Mouse (Mus musculus) urinary bladder, postnatal 36 days (tissue): ENCODE measurements at regions not wholly inside any gene's neighbourhood (a gene's known extent, or its start where the extent isn't known, plus 50 kb on each side); places are given as distances from the start of the nearest gene placed in this dataset.
"Not testable (repeated sequence)": the region's sequence is repeated elsewhere in the genome, so short reads cannot be mapped to it uniquely, and the experiment has no call there.

Experiments used
- DNase-seq, 2 experiments: peaks; one replicate each; pipeline ENCODE4 v3.0.0; 2022; ENCODE audit warnings: low spot score in 2 of 2, mixed read lengths in 1 of 2

- peak; percentile 13 to 36 for DNase-seq
Measured at GRCm38 (mm10) chr5:68252671-68253070, 221.0 kb downstream of the Grxcr1 start.

DNA sequence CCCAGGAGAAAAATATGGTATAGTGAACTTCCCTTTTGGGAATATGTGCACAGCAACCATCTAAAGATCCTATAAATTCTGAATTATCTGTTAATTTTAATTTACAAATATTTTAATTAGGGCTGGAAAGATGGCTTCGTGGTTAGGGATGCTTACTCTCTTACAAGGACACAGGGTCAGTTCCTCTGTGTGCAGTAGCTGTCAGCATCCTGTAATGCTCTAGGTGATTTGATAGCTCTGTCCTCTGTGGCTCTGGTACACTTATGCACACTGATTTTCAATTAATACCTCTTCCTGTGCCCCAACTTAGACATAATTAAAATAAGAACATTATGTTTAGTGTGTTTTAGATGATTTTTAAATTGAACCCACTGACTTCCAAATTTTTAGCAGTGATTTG lies 221.8 kb downstream of the Grxcr1 start:
- no peak for DNase-seq

DNA sequence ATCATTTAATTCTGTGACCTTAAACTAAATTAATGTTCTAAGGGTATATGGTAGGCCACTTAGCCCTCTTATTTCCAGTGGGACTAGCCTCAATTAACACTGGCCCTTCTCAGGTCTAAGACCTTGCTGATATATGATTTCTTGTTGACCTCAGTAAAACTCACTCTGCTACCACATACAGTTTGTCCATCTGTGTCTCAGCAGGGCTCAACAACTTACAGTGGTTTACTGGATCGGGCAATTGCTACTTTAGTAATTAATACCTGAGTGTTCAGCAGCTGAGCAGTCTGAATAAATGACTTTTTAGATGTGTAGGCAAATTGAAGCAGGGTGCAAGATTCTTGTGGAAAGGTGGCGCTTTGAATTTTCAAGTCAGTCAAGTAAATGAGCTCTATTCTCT lies 222.5 kb downstream of the Grxcr1 start:
- no peak for DNase-seq

GRCm38 (mm10) chr5:68264206-68264605 lies 232.6 kb downstream of the Grxcr1 start:
- no peak for DNase-seq

GRCm38 (mm10) chr5:68274271-68274670 lies 242.6 kb downstream of the Grxcr1 start:
- no peak for DNase-seq

GRCm38 (mm10) chr5:68275558-68276263 lies 244.1 kb downstream of the Grxcr1 start:
- no peak for DNase-seq

DNA sequence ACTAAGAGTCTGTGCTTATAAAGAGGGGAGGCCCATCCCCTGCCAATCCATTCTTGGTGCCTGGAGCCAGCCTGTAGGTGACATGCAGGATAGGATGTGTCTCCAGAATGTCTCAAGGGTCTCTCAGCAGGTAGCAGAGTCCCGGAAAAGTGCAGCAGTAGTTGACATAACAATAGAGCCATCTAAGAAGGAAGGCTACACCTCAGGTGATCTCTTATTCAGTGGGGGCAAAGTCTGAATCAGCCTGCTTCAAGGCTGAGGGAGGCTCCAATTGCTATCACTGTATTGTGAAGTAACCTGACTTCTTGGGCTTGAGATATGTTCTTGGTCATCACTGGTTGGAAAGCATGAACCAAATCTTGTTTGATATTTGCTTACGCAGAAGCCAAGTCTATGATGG lies 264.1 kb downstream of the Grxcr1 start:
- DNase-seq = not testable (repeated sequence)

GRCm38 (mm10) chr5:68313187-68313586 lies 281.6 kb downstream of the Grxcr1 start:
- DNase-seq = no peak

GRCm38 (mm10) chr5:68318979-68319378 lies 287.3 kb downstream of the Grxcr1 start:
- DNase-seq = no peak

DNA sequence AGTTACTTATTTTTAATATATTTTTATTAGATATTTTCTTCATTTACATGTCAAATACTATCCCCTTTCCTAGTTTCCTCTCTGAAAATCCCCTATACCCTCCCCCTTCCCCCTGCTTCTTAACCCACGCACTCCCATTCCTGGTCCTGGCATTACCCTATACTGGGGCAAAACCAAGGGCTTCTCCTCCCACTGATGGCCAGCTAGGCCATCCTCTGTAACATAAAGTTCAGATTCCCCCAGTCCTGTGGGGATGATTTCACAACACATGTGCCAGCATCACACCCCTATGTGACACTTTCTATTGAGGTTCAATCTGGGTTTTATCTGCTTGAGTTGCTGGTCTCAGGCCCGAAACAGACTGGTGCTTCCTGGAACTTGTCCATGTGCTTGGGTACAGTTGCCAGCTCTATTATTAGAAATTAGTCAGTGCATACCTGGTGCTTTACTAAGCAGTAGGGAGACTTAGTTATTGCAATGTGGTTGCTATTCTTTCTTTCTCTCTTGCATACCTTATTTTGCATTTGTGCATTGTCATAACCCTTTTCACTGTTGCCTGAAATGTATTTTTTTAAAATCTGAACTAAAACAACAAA lies 295.5 kb downstream of the Grxcr1 start:
- no peak for DNase-seq

- no peak for DNase-seq
Measured at GRCm38 (mm10) chr5:68329311-68329710, 297.7 kb downstream of the Grxcr1 start.

GRCm38 (mm10) chr5:68329828-68330227 lies 298.2 kb downstream of the Grxcr1 start:
- DNase-seq = no peak

DNA sequence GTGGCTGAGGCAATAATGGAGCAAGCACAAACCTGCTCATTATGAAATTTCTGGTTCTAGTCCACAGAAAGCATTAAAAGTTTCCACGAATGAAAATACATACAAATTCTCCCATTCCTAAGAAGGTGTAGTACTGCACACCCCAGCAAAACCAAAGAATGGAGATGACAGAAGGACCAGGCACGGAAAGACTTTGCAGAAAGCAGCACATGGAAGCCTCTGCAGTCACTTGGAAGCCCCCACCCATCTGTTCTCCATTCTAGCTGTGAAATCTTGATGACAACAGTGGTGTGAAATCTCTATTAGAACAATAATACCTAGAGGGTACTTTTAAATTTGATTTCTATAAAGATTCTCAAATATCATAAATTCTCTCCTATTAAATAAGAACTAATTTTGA lies 319.3 kb downstream of the Grxcr1 start:
- no peak for DNase-seq

DNA sequence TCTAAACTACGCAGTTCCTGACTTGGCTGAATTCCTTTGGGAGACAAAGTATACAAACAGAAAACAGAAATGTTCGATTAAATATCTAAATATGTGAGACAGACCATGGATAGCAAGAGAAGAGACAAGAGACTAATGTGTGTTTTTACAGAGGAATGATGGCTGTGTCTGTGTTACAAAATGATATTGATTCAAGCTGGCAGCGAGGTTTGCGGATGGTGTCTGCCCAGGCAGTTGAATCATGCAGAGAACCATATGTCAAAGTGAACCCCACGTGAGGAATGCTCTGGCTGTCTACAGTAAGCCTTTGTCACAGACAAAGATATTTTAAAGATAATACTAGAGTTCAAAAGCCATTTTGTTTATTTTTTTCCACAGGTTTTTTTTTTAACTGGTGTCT lies 320.2 kb downstream of the Grxcr1 start:
- no peak for DNase-seq

GRCm38 (mm10) chr5:68353211-68353610 lies 321.6 kb downstream of the Grxcr1 start:
- DNase-seq = no peak

DNA sequence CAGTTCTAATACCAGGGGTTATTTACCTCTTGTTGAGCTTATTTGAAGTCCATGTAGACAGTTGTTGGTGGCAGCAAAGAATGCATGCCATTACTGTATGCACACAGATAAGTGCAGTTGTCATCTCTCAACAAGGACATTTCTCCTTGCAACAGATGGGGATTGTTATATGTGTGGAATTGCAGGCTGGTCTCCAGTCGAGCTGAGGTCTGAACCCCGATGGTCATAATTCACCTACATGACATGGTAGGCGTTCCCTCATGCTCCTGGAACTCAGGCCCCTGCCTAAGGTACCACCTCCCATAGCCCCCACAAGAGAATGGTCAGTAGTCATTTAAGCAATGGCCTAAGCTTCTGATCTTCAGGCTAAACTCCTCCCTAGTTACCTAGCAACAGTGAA lies 322.2 kb downstream of the Grxcr1 start:
- not testable (repeated sequence) for DNase-seq

GRCm38 (mm10) chr5:68361581-68362211 lies 330.1 kb downstream of the Grxcr1 start:
- no peak for DNase-seq

GRCm38 (mm10) chr5:68373082-68373481 lies 341.4 kb downstream of the Grxcr1 start:
- DNase-seq = no peak
